Mouse (Mus musculus) common myeloid progenitor, adult 5-6 weeks (primary cell): Measurements from ENCODE around the gene Cdk18. TPM values are rescaled to one million over a fixed set of nuclear protein-coding genes. Genes with fewer than 3 reads are reported as not detected.
"Not testable (repeated sequence)": the region's sequence is repeated elsewhere in the genome, so short reads cannot be mapped to it uniquely, and the experiment has no call there.

ENCODE experiments used
- ATAC-seq: replicated peaks from 2 replicates; pipeline ENCODE4 v1.8.0; 2016; ENCODE audit warnings: low read depth, mild to moderate bottlenecking, moderate TSS enrichment, inconsistent platforms; ENCODE audit not compliant: poor library complexity, severe bottlenecking
- total RNA-seq: library from RNA; stranded (forward); fragments of 200-1000, 187-1606 nt; gene quantifications from 2 replicates; pipeline ENCODE4 v1.2.3, GENCODE M21; 2017

The Cdk18 gene
- total RNA-seq: 0.73 and 2.0 TPM in 2 replicates

- peak; percentile 71 for ATAC-seq
Observed at GRCm38 (mm10) chr1:132139416-132139864, at the start of gene Cdk18. Cdk18 (minus strand) TSS chr1:132139684.

- no peak for ATAC-seq
Observed at GRCm38 (mm10) chr1:132189231-132189630, 49.7 kb upstream of the Cdk18 start.

- ATAC-seq: no peak
Observed at GRCm38 (mm10) chr1:132188442-132189066, 49.1 kb upstream of the Cdk18 start.

GRCm38 (mm10) chr1:132186303-132186702 lies 46.8 kb upstream of the Cdk18 start:
- no peak for ATAC-seq

- ATAC-seq: no peak
Observed at GRCm38 (mm10) chr1:132171619-132172018, 32.1 kb upstream of the Cdk18 start.

GRCm38 (mm10) chr1:132170698-132171097 lies 31.2 kb upstream of the Cdk18 start:
- peak; percentile 50 for ATAC-seq

GRCm38 (mm10) chr1:132168115-132168767 lies 28.8 kb upstream of the Cdk18 start:
- ATAC-seq: peak; percentile 75

GRCm38 (mm10) chr1:132165859-132166258 lies 26.4 kb upstream of the Cdk18 start:
- no peak; the same call in 1 of the 2 replicates for ATAC-seq

- no peak for ATAC-seq
Observed at GRCm38 (mm10) chr1:132164780-132165518, 25.5 kb upstream of the Cdk18 start.

- ATAC-seq: not testable (repeated sequence)
Observed at GRCm38 (mm10) chr1:132162618-132163017, 23.1 kb upstream of the Cdk18 start.

- no peak for ATAC-seq
Observed at GRCm38 (mm10) chr1:132161211-132161880, 21.9 kb upstream of the Cdk18 start.

GRCm38 (mm10) chr1:132159681-132160080 lies 20.2 kb upstream of the Cdk18 start:
- ATAC-seq: no peak

GRCm38 (mm10) chr1:132158741-132159140 lies 19.3 kb upstream of the Cdk18 start:
- no peak for ATAC-seq

- no peak for ATAC-seq
Observed at GRCm38 (mm10) chr1:132157808-132158207, 18.3 kb upstream of the Cdk18 start.

- peak; percentile 79 for ATAC-seq
Observed at GRCm38 (mm10) chr1:132157016-132157781, 17.7 kb upstream of the Cdk18 start.

GRCm38 (mm10) chr1:132155737-132156136 lies 16.3 kb upstream of the Cdk18 start:
- peak; percentile 86 for ATAC-seq

GRCm38 (mm10) chr1:132153691-132154090 lies 14.2 kb upstream of the Cdk18 start:
- no peak for ATAC-seq

- ATAC-seq: no peak
Observed at GRCm38 (mm10) chr1:132153086-132153690, 13.7 kb upstream of the Cdk18 start.

GRCm38 (mm10) chr1:132151908-132152307 lies 12.4 kb upstream of the Cdk18 start:
- no peak for ATAC-seq
